Mouse (Mus musculus): Measurements from ENCODE around the gene Hvcn1.
A peak's percentile ranks its signal among the peaks of the same experiment; 100 is the strongest.
"Not testable (repeated sequence)": the region's sequence is repeated elsewhere in the genome, so short reads cannot be mapped to it uniquely, and the experiment has no call there.

Hvcn1 gene

DNA sequence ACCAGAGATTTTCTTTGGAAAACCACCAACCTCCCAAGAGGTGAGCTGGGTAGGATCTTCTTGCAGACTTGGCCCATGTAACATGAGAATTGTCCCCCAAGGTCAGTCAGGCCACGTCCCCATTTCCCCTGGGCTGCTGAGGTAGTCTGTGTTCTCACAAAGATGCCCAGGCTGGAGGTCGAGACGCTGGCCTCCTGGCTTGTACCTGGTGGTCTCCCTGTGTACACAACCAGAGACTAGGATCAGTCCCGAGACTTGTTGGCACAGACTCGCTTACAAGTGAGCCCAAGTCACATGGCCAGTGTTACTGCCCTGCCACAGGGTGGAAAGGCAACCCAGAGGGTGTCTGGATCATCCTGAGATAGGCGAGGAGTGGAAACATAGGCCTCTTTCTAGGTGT lies 4.7 kb upstream of the Hvcn1 start:
- DNase-seq (ENCODE audit: low read depth, low spot score), result no peak

DNA sequence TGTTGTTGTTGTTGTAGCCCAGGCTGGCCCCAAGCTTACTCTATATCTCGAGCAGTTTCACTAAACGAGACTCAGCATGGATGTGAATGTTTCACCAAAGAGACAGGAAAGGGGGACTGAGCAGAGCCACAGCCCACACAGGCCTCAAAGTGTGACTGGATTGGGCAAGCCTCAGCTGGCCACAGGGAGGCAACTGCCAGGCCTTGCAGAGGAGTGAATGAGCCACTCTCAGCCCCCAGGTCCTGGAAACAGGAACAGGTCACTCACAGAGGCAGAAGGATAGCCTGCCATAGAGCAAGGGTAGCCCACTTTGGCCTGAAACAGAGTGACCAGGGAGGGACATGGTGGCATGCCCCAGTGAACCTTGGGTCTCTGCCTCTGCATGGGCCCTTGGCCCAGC lies 2.4 kb upstream of the Hvcn1 start:
- DNase-seq (ENCODE audit: low read depth, low spot score), result no peak

DNA sequence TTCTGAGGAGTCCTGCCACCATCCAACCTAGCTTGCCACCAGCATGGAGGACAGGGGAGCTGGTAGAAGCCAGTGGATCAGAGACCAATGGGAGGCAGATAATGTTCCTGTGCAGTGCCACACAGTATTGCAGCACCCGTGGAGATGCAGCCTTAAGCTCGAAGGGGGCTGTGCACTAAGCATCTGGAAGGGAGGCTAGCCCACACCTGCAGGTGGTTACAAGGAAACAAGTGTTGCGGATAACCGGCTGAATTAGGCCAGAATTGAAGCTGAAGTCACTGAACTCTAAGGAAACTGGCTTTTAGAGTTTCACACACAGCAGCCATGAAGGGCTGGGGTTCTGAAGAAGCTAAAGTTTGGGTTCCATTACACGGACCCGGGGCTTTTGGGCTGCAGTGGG lies 2.3 kb downstream of the Hvcn1 start:
- no peak for DNase-seq (ENCODE audit: low read depth, low spot score)

DNA sequence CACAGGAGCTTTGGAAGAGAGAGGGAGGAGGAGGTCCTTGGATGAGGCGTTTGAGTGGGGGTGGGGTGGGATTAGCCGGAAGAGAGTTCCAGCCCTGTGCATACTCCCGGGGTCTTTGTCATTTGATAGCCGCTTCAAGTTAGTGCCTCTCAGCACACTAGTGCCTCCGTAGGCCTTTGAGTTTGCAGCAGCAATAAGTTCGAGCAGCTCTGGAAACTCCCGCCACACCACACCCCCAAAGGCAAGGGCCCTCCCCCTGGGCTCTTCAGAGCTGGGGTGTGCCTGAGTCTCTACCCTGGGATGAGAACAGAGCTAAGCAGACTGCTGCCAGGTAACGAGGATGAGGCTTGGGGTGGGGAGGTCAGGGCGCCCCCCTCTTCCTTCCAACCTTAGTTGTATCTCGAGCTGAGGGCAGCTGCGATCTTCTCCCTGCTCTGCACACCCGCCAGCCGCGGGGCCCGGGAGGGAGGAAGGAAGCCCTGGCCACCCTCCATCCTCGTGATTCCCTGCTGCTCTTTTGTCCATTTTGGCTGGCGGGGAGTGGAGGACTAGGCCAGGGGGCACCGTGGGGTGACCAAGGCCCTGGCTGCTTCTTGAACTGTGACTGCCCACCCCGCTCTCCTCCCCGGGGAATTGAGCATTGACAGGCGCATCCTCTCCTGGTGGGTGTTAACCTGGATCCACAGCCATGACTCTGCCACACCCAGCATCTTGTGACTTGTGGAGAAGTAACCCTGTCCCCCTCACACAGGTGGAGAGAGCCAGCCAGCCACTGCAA lies 3.2 kb downstream of the Hvcn1 start:
- DNase-seq (ENCODE audit: low read depth, low spot score), result peak; percentile 48

DNA sequence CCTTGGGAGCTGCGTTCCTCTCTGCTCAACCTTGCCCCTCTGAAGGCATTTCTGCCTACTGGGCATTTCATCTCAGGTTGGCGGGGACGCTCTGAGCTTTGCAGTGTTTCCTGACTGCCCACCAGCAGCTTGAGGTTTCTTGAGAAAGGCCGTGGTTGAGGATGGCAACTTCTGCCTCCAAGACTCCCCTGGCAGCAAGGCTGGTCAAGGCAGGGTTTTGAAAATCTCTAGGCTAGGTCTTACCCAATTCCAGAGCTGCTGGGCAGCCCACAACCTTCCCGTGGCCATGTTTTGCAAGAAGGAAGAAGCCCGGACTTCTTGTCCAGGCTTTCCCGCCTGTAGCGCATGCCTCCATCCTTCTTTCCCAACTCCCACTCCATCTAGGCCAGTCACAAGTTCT lies 4.3 kb downstream of the Hvcn1 start:
- DNase-seq (ENCODE audit: low read depth, low spot score), result no peak

- no peak for DNase-seq (ENCODE audit: low read depth, low spot score)
Observed at GRCm38 (mm10) chr5:122212125-122212524, 5.5 kb downstream of the Hvcn1 start.

GRCm38 (mm10) chr5:122212820-122213219 lies 6.2 kb downstream of the Hvcn1 start:
- DNase-seq (ENCODE audit: low read depth, low spot score), result not testable (repeated sequence)

- no peak for DNase-seq (ENCODE audit: low read depth, low spot score)
Observed at GRCm38 (mm10) chr5:122213861-122214260, 7.3 kb downstream of the Hvcn1 start.

GRCm38 (mm10) chr5:122217636-122218035 lies 11.0 kb downstream of the Hvcn1 start:
- no peak for DNase-seq (ENCODE audit: low read depth, low spot score)

DNA sequence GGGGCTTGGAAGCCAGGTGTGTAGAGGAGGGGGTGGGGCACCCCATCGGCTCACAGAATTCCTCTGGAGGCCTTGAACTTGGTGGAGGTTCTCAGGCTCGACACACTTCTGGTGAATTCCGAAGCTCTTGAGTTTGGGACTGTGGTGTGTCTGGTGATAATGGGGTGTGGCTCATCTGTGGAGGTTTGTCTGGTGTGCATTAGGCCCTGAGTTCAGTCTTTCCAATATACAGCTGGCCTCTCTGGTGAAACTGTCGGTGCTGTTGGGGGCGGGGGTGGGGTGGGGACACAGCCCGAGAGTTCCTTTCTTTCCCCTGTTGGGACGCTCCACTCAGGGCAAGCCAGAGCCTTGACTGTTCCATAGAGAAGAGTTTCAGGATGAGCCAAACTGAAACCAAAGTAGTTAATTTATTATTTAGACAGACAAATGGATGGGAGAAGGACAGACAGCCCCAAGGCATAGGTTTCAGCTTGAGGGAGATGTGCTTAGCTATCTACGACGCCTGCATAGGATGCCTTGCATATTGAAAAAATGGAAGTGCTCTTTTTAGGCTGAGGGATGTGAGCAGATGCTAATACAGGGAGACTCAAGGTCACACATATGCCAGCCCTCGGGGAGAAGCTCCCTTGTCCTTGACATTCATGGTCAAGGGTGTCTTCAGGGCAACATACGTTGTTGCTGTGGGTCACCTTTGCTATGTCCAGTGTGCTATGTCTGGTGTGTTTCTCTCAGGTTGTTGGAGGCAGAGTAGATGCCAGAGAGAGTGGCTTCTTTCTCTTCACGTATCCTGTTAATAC lies 11.7 kb downstream of the Hvcn1 start:
- DNase-seq (ENCODE audit: low read depth, low spot score), result no peak

- DNase-seq (ENCODE audit: low read depth, low spot score), result no peak
Observed at GRCm38 (mm10) chr5:122218928-122219327, 12.3 kb downstream of the Hvcn1 start.

GRCm38 (mm10) chr5:122219655-122220629 lies 13.3 kb downstream of the Hvcn1 start:
- no peak for DNase-seq (ENCODE audit: low read depth, low spot score)

- no peak for DNase-seq (ENCODE audit: low read depth, low spot score)
Observed at GRCm38 (mm10) chr5:122221085-122221484, 14.5 kb downstream of the Hvcn1 start.

GRCm38 (mm10) chr5:122224291-122224690 lies 17.7 kb downstream of the Hvcn1 start:
- DNase-seq (ENCODE audit: low read depth, low spot score), result no peak

DNA sequence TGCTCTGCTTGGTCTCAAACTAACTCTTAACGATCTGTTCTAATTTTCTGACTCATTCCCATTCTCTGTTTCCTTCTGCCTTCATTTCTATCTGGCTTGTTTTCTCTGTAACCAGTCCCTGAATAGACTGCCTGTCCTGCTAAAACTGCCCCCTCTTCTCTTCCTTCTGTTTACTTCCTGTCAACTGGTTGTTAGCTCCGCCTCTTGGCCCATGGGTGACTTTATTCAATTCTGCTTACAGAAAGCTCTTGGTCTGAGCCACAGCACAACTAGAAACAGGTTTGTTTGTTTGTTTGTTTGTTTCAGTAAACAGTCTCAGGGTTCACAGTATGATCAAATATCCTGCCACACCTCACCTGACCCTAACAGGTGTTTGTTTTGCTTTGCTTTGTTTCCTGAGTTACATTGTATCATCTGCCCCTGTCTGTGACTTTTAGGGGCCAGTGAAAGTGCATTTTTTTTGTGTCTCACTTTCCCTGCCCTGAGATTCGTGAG lies 21.7 kb downstream of the Hvcn1 start:
- DNase-seq (ENCODE audit: low read depth, low spot score), result no peak

- no peak for DNase-seq (ENCODE audit: low read depth, low spot score)
Observed at GRCm38 (mm10) chr5:122228772-122229171, 22.2 kb downstream of the Hvcn1 start.

DNA sequence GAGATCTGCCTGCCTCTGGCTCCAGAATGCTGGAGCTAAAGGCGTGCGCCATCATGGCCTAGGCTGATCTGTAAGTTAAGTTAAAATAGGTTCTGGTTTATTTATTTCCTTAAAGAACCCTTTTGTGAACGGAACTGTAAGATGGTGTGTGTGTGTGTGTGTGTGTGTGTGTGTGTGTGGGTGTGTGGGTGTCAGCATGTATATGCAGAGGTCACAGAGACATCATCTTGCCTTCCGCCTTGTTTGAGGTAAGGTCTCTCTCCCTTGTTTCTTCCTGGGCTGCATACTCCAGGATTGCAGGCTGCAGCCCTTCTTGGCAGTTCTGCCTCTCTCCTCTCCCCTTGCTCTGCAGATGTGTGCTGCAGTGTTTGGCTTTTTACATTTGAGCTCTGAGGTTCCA lies 24.2 kb downstream of the Hvcn1 start:
- DNase-seq (ENCODE audit: low read depth, low spot score), result no peak

- no peak for DNase-seq (ENCODE audit: low read depth, low spot score)
Observed at GRCm38 (mm10) chr5:122231431-122231830, 24.8 kb downstream of the Hvcn1 start.

DNA sequence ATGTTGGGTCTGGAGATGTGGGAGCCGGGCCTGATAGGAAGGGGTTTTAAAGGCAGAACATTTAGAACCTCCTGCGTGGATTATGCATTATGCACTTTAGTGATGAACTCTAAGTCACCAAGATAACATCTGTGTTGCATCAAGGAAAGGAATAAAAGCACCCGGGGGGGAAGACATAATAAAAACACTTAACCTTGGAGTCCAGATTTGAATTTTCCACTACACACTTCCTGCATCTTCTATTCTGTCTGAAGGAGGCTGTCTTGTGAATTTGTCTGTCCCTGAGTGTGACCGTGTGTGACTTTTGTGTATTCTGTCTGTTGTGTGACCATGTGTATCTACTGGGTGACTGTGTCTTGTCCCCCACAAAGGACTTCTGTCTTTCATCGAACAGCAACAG lies 25.4 kb downstream of the Hvcn1 start:
- no peak for DNase-seq (ENCODE audit: low read depth, low spot score)

DNA sequence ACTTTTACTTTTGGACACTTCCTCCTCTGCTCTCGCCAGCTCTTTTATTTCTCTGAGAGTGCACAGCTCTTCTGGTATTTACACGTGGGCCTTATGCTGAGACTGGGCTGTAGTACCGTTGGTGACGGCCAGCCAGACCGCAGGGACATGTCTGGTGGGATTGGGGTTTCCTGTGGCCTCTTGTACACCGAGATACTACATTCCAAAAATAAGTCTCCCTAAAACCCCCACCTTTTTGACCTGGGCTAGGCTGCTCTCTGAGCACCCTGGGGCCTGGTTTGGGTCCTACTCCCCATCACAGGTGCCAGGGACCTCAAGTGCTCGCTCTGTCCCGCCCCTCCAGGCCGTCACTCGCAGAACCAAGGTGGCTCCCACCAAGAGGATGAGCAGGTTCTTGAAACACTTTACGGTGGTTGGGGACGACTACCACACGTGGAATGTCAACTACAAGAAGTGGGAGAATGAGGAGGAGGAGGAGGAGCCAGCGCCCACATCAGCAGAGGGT lies 26.5 kb downstream of the Hvcn1 start:
- DNase-seq (ENCODE audit: low read depth, low spot score), result no peak

GRCm38 (mm10) chr5:122233695-122234094 lies 27.1 kb downstream of the Hvcn1 start:
- DNase-seq (ENCODE audit: low read depth, low spot score), result no peak

All from embryo, embryonic 11.5 days (tissue).